Mouse (Mus musculus) G1E-ER4 (cell line): ENCODE results near the gene Tsen54. TPM values are rescaled to one million over a fixed set of nuclear protein-coding genes. Genes with fewer than 3 reads are reported as not detected.

Experiments
- GATA1 ChIP-seq: IDR thresholded peaks from one replicate; pipeline ENCODE4 v1.8.0; 2012; ENCODE audit warnings: low read length, inconsistent platforms
- polyA plus RNA-seq: library from polyadenylated mRNA; stranded (reverse); fragments of >175 nt; gene quantifications from 2 replicates; pipeline ENCODE4 v1.2.3, GENCODE M21; 2012

The Tsen54 gene
- polyA plus RNA-seq, 1 experiment, result 63.7 TPM

- no peak for TF ChIP-seq GATA1
These were observed 19.5 kb downstream of the Tsen54 start for GRCm38 (mm10) chr11:115834033-115834432.

GRCm38 (mm10) chr11:115836656-115837395 is 22.3 kb downstream of the Tsen54 start:
- no peak for TF ChIP-seq GATA1

- no peak for TF ChIP-seq GATA1
These were observed 23.3 kb downstream of the Tsen54 start for GRCm38 (mm10) chr11:115837606-115838345.

GRCm38 (mm10) chr11:115838895-115839311 is 24.4 kb downstream of the Tsen54 start:
- no peak for TF ChIP-seq GATA1

- TF ChIP-seq GATA1, result no peak
These were observed 25.2 kb downstream of the Tsen54 start for GRCm38 (mm10) chr11:115839732-115840131.

- no peak for TF ChIP-seq GATA1
These were observed 26.5 kb downstream of the Tsen54 start for GRCm38 (mm10) chr11:115841044-115841443.

- TF ChIP-seq GATA1, result peak; percentile 80
These were observed 27.5 kb downstream of the Tsen54 start for GRCm38 (mm10) chr11:115841961-115842550.

- TF ChIP-seq GATA1, result no peak
These were observed 28.8 kb downstream of the Tsen54 start for GRCm38 (mm10) chr11:115843141-115843890.

GRCm38 (mm10) chr11:115843891-115844239 is 29.3 kb downstream of the Tsen54 start:
- no peak for TF ChIP-seq GATA1

GRCm38 (mm10) chr11:115844240-115844639 is 29.7 kb downstream of the Tsen54 start:
- no peak for TF ChIP-seq GATA1

GRCm38 (mm10) chr11:115845819-115846218 is 31.3 kb downstream of the Tsen54 start:
- TF ChIP-seq GATA1, result no peak

- no peak for TF ChIP-seq GATA1
These were observed 40.1 kb downstream of the Tsen54 start for GRCm38 (mm10) chr11:115854674-115855073.

- no peak for TF ChIP-seq GATA1
These were observed 43.4 kb downstream of the Tsen54 start for GRCm38 (mm10) chr11:115857936-115858335.

GRCm38 (mm10) chr11:115858354-115858753 is 43.8 kb downstream of the Tsen54 start, which contains the start of gene Myo15b:
Gene Myo15b, plus strand, starts transcription at chr11:115858406.
- no peak for TF ChIP-seq GATA1

- no peak for TF ChIP-seq GATA1
These were observed 44.8 kb downstream of the Tsen54 start for GRCm38 (mm10) chr11:115859143-115859945.
